Mouse (Mus musculus): Measurements from ENCODE around the gene Sp1.

DNA sequence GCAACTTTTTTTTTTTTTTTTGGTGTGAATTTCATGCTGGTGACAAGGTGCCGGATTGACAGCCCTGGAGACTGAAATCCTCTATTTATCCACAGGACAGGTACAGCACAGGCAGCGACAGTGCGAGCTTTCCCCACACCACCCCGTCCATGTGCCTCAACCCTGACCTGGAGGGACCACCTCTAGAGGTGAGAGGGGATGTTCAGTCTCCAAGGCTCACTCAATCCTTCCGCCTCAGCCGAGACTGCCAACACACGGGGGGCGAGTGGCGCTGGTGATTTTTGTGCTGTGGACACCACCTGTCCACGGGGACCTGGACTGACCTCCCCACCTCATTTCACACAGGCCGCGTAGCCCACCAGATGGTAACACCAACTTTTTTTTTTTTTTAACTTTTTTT lies 79.9 kb downstream of the Sp1 start:
- TF ChIP-seq CTCF (IDR thresholded peaks at IDR 0.05; ENCODE audit: low read depth, low read length): no peak
- no peak for TF ChIP-seq GATA1 (IDR thresholded peaks at IDR 0.05; ENCODE audit: borderline replicate concordance, low read length)
- no peak for TF ChIP-seq TAL1 (conservative IDR thresholded peaks at IDR 0.05; ENCODE audit: low read depth, low read length)
- no peak for TF ChIP-seq GATA2 (IDR thresholded peaks at IDR 0.05; ENCODE audit: borderline replicate concordance, low read depth, low read length)
- no peak for TF ChIP-seq POLR2AphosphoS5 (IDR thresholded peaks at IDR 0.05; ENCODE audit: insufficient replicate concordance, low read depth, low read length)
